Mouse (Mus musculus): ENCODE results near the gene Pou3f3.

Pou3f3 gene

GRCm38 (mm10) chr1:42695578-42695915 lies at the start of gene Pou3f3:
Gene Pou3f3, plus strand, starts transcription at chr1:42695768.
- DNase-seq (ENCODE audit: low read depth, low spot score) = peak; percentile 85

GRCm38 (mm10) chr1:42648366-42648935 lies 47.1 kb upstream of the Pou3f3 start:
- DNase-seq (ENCODE audit: low read depth, low spot score) = no peak

GRCm38 (mm10) chr1:42651461-42651860 lies 44.1 kb upstream of the Pou3f3 start:
- no peak for DNase-seq (ENCODE audit: low read depth, low spot score)

- no peak for DNase-seq (ENCODE audit: low read depth, low spot score)
These were observed 28.0 kb upstream of the Pou3f3 start for GRCm38 (mm10) chr1:42667546-42667945.

- no peak for DNase-seq (ENCODE audit: low read depth, low spot score)
These were observed 14.9 kb upstream of the Pou3f3 start for GRCm38 (mm10) chr1:42680673-42681072.

GRCm38 (mm10) chr1:42681762-42682161 lies 13.8 kb upstream of the Pou3f3 start:
- no peak for DNase-seq (ENCODE audit: low read depth, low spot score)

GRCm38 (mm10) chr1:42683861-42684260 lies 11.7 kb upstream of the Pou3f3 start:
- no peak for DNase-seq (ENCODE audit: low read depth, low spot score)

GRCm38 (mm10) chr1:42684345-42684744 lies 11.2 kb upstream of the Pou3f3 start:
- no peak for DNase-seq (ENCODE audit: low read depth, low spot score)

GRCm38 (mm10) chr1:42684783-42685182 lies 10.8 kb upstream of the Pou3f3 start:
- DNase-seq (ENCODE audit: low read depth, low spot score) = no peak

- DNase-seq (ENCODE audit: low read depth, low spot score) = no peak
These were observed 10.1 kb upstream of the Pou3f3 start for GRCm38 (mm10) chr1:42685321-42685960.

GRCm38 (mm10) chr1:42686194-42687131 lies 9.1 kb upstream of the Pou3f3 start:
- DNase-seq (ENCODE audit: low read depth, low spot score) = no peak

- no peak for DNase-seq (ENCODE audit: low read depth, low spot score)
These were observed 8.3 kb upstream of the Pou3f3 start for GRCm38 (mm10) chr1:42687271-42687670.

- no peak for DNase-seq (ENCODE audit: low read depth, low spot score)
These were observed 7.6 kb upstream of the Pou3f3 start for GRCm38 (mm10) chr1:42687756-42688540.

- no peak for DNase-seq (ENCODE audit: low read depth, low spot score)
These were observed 6.9 kb upstream of the Pou3f3 start for GRCm38 (mm10) chr1:42688541-42689125.

- DNase-seq (ENCODE audit: low read depth, low spot score) = no peak
These were observed 5.5 kb upstream of the Pou3f3 start for GRCm38 (mm10) chr1:42690024-42690575.

GRCm38 (mm10) chr1:42691202-42692170 lies 4.1 kb upstream of the Pou3f3 start:
- no peak for DNase-seq (ENCODE audit: low read depth, low spot score)

GRCm38 (mm10) chr1:42692221-42692620 lies 3.3 kb upstream of the Pou3f3 start:
- DNase-seq (ENCODE audit: low read depth, low spot score) = no peak

GRCm38 (mm10) chr1:42693101-42693715 lies 2.4 kb upstream of the Pou3f3 start:
- no peak for DNase-seq (ENCODE audit: low read depth, low spot score)

GRCm38 (mm10) chr1:42693852-42694251 lies 1.7 kb upstream of the Pou3f3 start:
- no peak for DNase-seq (ENCODE audit: low read depth, low spot score)

- no peak for DNase-seq (ENCODE audit: low read depth, low spot score)
These were observed 1.3 kb upstream of the Pou3f3 start for GRCm38 (mm10) chr1:42694290-42694664.

Measured in embryo, embryonic 11.5 days (tissue).